Mouse (Mus musculus) heart, adult 2 months (tissue): ENCODE data around the gene Iqce. TPM values are rescaled to one million over a fixed set of nuclear protein-coding genes. Genes with fewer than 3 reads are reported as not detected.
A peak's percentile ranks its signal among the peaks of the same experiment; 100 is the strongest.

Experiments
- DNase-seq, 2 experiments: peaks; one replicate each; pipeline ENCODE4 v3.0.0; 2021
- H3K27ac ChIP-seq: fragments of 200-600 bp; 2 replicates; pipeline ENCODE4 v1.8.1; 2022
- H3K27me3 ChIP-seq: fragments of 200-500 bp; 2 replicates; pipeline ENCODE4 v1.6.1; 2012; ENCODE audit warnings: mild to moderate bottlenecking, low read length, inconsistent platforms, mixed read lengths; ENCODE audit not compliant: control insufficient read depth, insufficient read depth
- H3K36me3 ChIP-seq: fragments of 200-500 bp; 2 replicates; pipeline ENCODE4 v1.6.1; 2012; ENCODE audit warnings: low read length, inconsistent platforms; ENCODE audit not compliant: control insufficient read depth, insufficient read depth
- H3K4me1 ChIP-seq: fragments of 200-500 bp; 2 replicates; pipeline ENCODE4 v1.6.1; 2011; ENCODE audit warnings: low read length; ENCODE audit not compliant: control insufficient read depth, insufficient read depth
- H3K4me3 ChIP-seq: fragments of 200-600 bp; 2 replicates; pipeline ENCODE4 v1.8.1; 2022
- H3K79me2 ChIP-seq: fragments of 200-500 bp; replicated peaks from 2 replicates; pipeline ENCODE4 v1.6.1; 2012; ENCODE audit warnings: mild to moderate bottlenecking, inconsistent platforms, low read length, moderate library complexity, mixed read lengths; ENCODE audit not compliant: control insufficient read depth, insufficient read depth
- H3K9ac ChIP-seq: fragments of 200-500 bp; 2 replicates; pipeline ENCODE4 v1.6.1; 2012; ENCODE audit warnings: low read depth, mild to moderate bottlenecking, control low read depth, inconsistent platforms, low read length, mixed read lengths
- CTCF ChIP-seq: fragments of 200-600 bp; IDR thresholded peaks from 2 replicates; pipeline ENCODE4 v1.8.1; 2022; ENCODE audit warnings: antibody characterized with exemption, mild to moderate bottlenecking, moderate library complexity
- EP300 ChIP-seq: fragments of 200-500 bp; IDR thresholded peaks from 2 replicates; pipeline ENCODE4 v1.6.1; 2011; ENCODE audit warnings: low read depth, low read length, control low read depth; ENCODE audit not compliant: insufficient read depth
- POLR2A ChIP-seq: fragments of 200-500 bp; IDR thresholded peaks from 2 replicates; pipeline ENCODE4 v1.6.1; 2011; ENCODE audit warnings: mild to moderate bottlenecking, low read depth, low read length, control low read depth; ENCODE audit not compliant: insufficient read depth
- WGBS: fragments of 180-500 bp; shearing (Covaris S2); methylation state at CpG from one replicate; pipeline ENCODE4 v1.1.7; 2018; 5-methylcytosine and 5-hydroxymethylcytosine counted together
- intact Hi-C: fragments of 180-260 bp; cut with DNase I; formaldehyde crosslinking; loops from one replicate; pipeline ENCODE4 v1.15.1; 2025
- polyA plus RNA-seq: library from polyadenylated mRNA; depleted of rRNA; stranded (reverse); fragments of >200 nt; gene quantifications from 2 replicates; pipeline ENCODE4 v1.2.3, GENCODE M21; 2012
- total RNA-seq, 2 experiments: library from RNA; stranded (reverse); gene quantifications; 2 replicates each; pipeline ENCODE4 v1.2.3; 2021

The Iqce gene
- total and polyA plus RNA-seq, 3 experiments = 3.7 to 7.1 (median 5.8) TPM

GRCm38 (mm10) chr5:140647821-140648518 lies 54.2 kb downstream of the Iqce start:
- H3K27me3 ChIP-seq = no peaks in the 10 kb centered on the region
- H3K79me2 ChIP-seq = no peaks in the 10 kb centered on the region
- no peaks in the 10 kb centered on the region for H3K36me3 ChIP-seq
- H3K4me1 ChIP-seq = peaks cover 7% of the 10 kb centered on the region
- peak; percentile 44 to 59 for DNase-seq
- 3% methylated on average over 13 of the region's 13 CpGs for WGBS
- H3K4me3 ChIP-seq = peak overlapping the region; percentile 98
- H3K27ac ChIP-seq = peak overlapping the region; percentile 88
- intact Hi-C loops = loop anchor here (10.0 kb wide), 1 partner anchor 177 kb away; no protein-coding TSS in a partner anchor
- TF ChIP-seq EP300 (no peak), CTCF (no peak), POLR2A (no peak)
- H3K9ac ChIP-seq = peak overlapping the region; percentile 92

- no peak overlapping the region for H3K9ac ChIP-seq
- TF ChIP-seq POLR2A (no peak), CTCF (no peak), EP300 (no peak)
- no peaks in the 10 kb centered on the region for H3K36me3 ChIP-seq
- no peak overlapping the region for H3K27ac ChIP-seq
- no peak for DNase-seq
- H3K4me1 ChIP-seq = peaks cover 5% of the 10 kb centered on the region
- intact Hi-C loops = loop anchor here (10.0 kb wide), 1 partner anchor 178 kb away; no protein-coding TSS in a partner anchor
- H3K79me2 ChIP-seq = no peaks in the 10 kb centered on the region
- WGBS = 73% methylated on average over 13 of the region's 13 CpGs
- no peak overlapping the region for H3K4me3 ChIP-seq
- no peaks in the 10 kb centered on the region for H3K27me3 ChIP-seq
Measured at GRCm38 (mm10) chr5:140647031-140647760, 55.0 kb downstream of the Iqce start.

GRCm38 (mm10) chr5:140646171-140646570 lies 56.0 kb downstream of the Iqce start:
- WGBS = 90% methylated on average over 6 of the region's 6 CpGs
- Histone ChIP-seq H3K4me1 (peaks cover 8% of the 10 kb centered on the region), H3K27me3 (no peaks in the 10 kb centered on the region), H3K27ac (no peak overlapping the region), H3K79me2 (no peaks in the 10 kb centered on the region), H3K9ac (no peak overlapping the region), H3K36me3 (no peaks in the 10 kb centered on the region), H3K4me3 (no peak overlapping the region)
- TF ChIP-seq EP300 (no peak), POLR2A (no peak), CTCF (no peak)
- DNase-seq = no peak
- intact Hi-C loops = loop anchor here (10.0 kb wide), 1 partner anchor 179 kb away; no protein-coding TSS in a partner anchor

- TF ChIP-seq POLR2A (no peak), CTCF (no peak), EP300 (no peak)
- Histone ChIP-seq H3K9ac (no peak overlapping the region), H3K4me3 (no peak overlapping the region), H3K27ac (peak overlapping the region; percentile 36; the same call in 1 of the 2 replicates), H3K36me3 (no peaks in the 10 kb centered on the region), H3K79me2 (no peaks in the 10 kb centered on the region; the same call in 1 of the 2 replicates), H3K4me1 (peaks cover 13% of the 10 kb centered on the region), H3K27me3 (no peaks in the 10 kb centered on the region)
- no peak for DNase-seq
- intact Hi-C loops = loop anchor here (10.0 kb wide), 1 partner anchor 179 kb away; no protein-coding TSS in a partner anchor
- 85% methylated on average over 4 of the region's 4 CpGs for WGBS
Measured at GRCm38 (mm10) chr5:140645454-140645853, 56.7 kb downstream of the Iqce start.

- 21% methylated on average over 15 of the region's 15 CpGs for WGBS
- H3K79me2 ChIP-seq = no peaks in the 10 kb centered on the region; the same call in 1 of the 2 replicates
- H3K4me1 ChIP-seq = peaks cover 16% of the 10 kb centered on the region
- H3K27me3 ChIP-seq = no peaks in the 10 kb centered on the region
- no peak overlapping the region for H3K4me3 ChIP-seq
- DNase-seq = peak in 1 of 2 experiments; percentile 50
- intact Hi-C loops = loop anchor here (10.0 kb wide), 1 partner anchor 180 kb away; no protein-coding TSS in a partner anchor
- no peak overlapping the region for H3K9ac ChIP-seq
- TF ChIP-seq CTCF (no peak), POLR2A (no peak), EP300 (no peak)
- no peaks in the 10 kb centered on the region for H3K36me3 ChIP-seq
- peak overlapping the region; percentile 36; the same call in 1 of the 2 replicates for H3K27ac ChIP-seq
Measured at GRCm38 (mm10) chr5:140644702-140645201, 57.4 kb downstream of the Iqce start.
